Mouse (Mus musculus): ENCODE measurements around the gene Tmem270. TPM values are rescaled to one million over a fixed set of nuclear protein-coding genes. Genes with fewer than 3 reads are reported as not detected.
"Not testable (repeated sequence)": the region's sequence is repeated elsewhere in the genome, so short reads cannot be mapped to it uniquely, and the experiment has no call there.

The Tmem270 gene
- polyA plus RNA-seq, 1 experiment from 2014 or later: not detected

DNA sequence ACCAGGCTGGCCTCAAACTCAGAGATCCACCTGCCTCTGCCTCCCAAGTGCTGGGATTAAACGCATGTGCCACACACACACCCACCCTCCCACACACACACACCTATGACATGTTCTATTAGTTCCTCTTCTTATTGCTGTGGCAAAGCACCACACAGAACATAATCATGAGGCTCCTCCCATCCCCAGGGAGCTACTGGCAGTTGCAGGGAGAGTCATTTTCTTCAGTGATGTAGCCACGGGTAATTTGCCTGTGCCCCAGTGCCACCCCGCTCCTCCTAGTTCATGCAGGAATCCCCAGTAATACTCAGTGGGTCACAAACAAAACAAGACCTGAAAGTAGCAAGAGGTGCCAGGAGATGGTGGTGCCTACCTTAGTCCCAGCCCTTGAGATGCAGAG lies 28.1 kb upstream of the Tmem270 start:
- Histone ChIP-seq H3K9ac (replicated peaks; ENCODE audit: low read length) (no peak overlapping the region), H3K27ac (replicated peaks; ENCODE audit: low read depth, low read length) (no peak overlapping the region), H3K4me2 (ENCODE audit: low read depth, low read length) (no peak overlapping the region), H3K9me3 (replicated peaks; ENCODE audit: control insufficient read depth, low read length) (no peaks in the 10 kb centered on the region), H3K36me3 (replicated peaks; ENCODE audit: control insufficient read depth, insufficient read depth, low read depth, low read length) (no peaks in the 10 kb centered on the region), H3K4me1 (ENCODE audit: control insufficient read depth, insufficient read depth, low read length) (no peaks in the 10 kb centered on the region), H3K4me3 (ENCODE audit: low read depth, low read length) (no peak overlapping the region), H3K27me3 (ENCODE audit: control insufficient read depth, insufficient read depth, low read length) (no peaks in the 10 kb centered on the region)
- ATAC-seq (replicated peaks; ENCODE audit: insufficient number of reproducible peaks, low FRiP score, low TSS enrichment, low read depth) (no peak), DNase-seq (ENCODE audit: low spot score) (no peak)
- 89% methylated on average over 3 of the region's 3 CpGs for WGBS

DNA sequence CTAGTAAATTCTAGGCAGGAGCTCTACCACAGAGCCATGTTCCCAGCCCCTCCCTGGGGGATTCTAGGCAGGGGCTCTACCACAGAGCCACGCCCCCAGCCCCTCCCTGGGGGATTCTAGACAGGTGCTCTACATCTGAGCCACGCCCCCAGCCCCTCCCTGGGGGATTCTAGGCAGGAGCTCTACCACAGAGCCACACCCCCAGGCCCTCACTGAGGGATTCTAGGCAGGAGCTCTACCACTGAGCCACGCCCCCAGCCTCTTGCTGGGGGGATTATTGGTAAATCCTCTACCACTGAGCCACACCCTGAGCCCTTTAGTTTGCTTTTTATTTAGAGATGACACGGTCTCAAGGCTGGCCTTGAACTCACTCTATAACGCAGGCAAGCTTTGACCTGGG lies 27.2 kb upstream of the Tmem270 start:
- WGBS: 82% methylated on average over 5 of the region's 5 CpGs
- not testable (repeated sequence) for H3K27me3 ChIP-seq (ENCODE audit: control insufficient read depth, insufficient read depth, low read length); H3K9ac ChIP-seq (replicated peaks; ENCODE audit: low read length); H3K4me3 ChIP-seq (ENCODE audit: low read depth, low read length); H3K4me1 ChIP-seq (ENCODE audit: control insufficient read depth, insufficient read depth, low read length); H3K9me3 ChIP-seq (replicated peaks; ENCODE audit: control insufficient read depth, low read length); H3K36me3 ChIP-seq (replicated peaks; ENCODE audit: control insufficient read depth, insufficient read depth, low read depth, low read length); H3K4me2 ChIP-seq (ENCODE audit: low read depth, low read length); H3K27ac ChIP-seq (replicated peaks; ENCODE audit: low read depth, low read length); ATAC-seq (replicated peaks; ENCODE audit: insufficient number of reproducible peaks, low FRiP score, low TSS enrichment, low read depth); DNase-seq (ENCODE audit: low spot score)

DNA sequence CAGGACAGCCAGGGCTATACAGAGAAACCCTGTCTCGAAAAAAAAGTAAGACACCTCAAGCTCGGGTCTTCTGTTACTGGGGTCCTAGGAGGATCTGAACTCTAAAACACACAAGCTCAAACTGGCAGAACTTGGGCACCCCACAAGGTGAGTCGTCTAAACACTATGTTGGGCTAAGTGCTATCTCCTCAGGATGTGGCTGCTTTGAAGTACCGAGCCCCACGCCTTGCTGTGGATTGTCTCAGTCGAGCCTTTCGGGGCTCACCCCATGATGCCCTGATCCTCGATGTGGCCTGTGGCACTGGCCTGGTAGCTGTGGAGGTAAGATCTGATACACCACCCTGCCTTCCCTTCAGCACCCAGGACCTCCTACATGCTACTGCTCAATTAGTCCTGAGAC lies 26.7 kb upstream of the Tmem270 start:
- H3K4me1 ChIP-seq (ENCODE audit: control insufficient read depth, insufficient read depth, low read length): no peaks in the 10 kb centered on the region
- DNase-seq (ENCODE audit: low spot score) (no peak), ATAC-seq (replicated peaks; ENCODE audit: insufficient number of reproducible peaks, low FRiP score, low TSS enrichment, low read depth) (no peak)
- H3K4me3 ChIP-seq (ENCODE audit: low read depth, low read length): no peak overlapping the region
- no peaks in the 10 kb centered on the region for H3K27me3 ChIP-seq (ENCODE audit: control insufficient read depth, insufficient read depth, low read length)
- H3K27ac ChIP-seq (replicated peaks; ENCODE audit: low read depth, low read length): no peak overlapping the region
- 94% methylated on average over 8 of the region's 8 CpGs for WGBS
- no peak overlapping the region for H3K4me2 ChIP-seq (ENCODE audit: low read depth, low read length)
- H3K9ac ChIP-seq (replicated peaks; ENCODE audit: low read length): no peak overlapping the region
- H3K36me3 ChIP-seq (replicated peaks; ENCODE audit: control insufficient read depth, insufficient read depth, low read depth, low read length): no peaks in the 10 kb centered on the region
- no peaks in the 10 kb centered on the region for H3K9me3 ChIP-seq (replicated peaks; ENCODE audit: control insufficient read depth, low read length)

DNA sequence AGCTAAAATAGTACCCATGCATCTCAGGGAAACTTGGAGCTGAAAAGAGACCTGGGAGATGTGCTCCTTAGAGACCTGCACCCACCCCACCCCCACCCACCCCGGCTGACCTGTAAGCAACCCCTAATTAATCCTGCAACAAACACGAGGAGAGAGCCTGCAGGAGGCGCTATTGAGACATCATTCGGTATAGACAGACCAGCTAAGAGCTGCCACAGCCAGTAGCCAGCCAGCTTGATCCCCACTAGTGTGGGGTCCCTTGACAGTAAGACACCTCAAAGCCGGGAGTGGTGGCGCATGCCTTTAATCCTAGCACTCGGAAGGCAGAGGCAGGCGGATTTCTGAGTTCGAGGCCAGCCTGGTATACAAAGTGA lies 26.4 kb upstream of the Tmem270 start:
- ATAC-seq (replicated peaks; ENCODE audit: insufficient number of reproducible peaks, low FRiP score, low TSS enrichment, low read depth): no peak

DNA sequence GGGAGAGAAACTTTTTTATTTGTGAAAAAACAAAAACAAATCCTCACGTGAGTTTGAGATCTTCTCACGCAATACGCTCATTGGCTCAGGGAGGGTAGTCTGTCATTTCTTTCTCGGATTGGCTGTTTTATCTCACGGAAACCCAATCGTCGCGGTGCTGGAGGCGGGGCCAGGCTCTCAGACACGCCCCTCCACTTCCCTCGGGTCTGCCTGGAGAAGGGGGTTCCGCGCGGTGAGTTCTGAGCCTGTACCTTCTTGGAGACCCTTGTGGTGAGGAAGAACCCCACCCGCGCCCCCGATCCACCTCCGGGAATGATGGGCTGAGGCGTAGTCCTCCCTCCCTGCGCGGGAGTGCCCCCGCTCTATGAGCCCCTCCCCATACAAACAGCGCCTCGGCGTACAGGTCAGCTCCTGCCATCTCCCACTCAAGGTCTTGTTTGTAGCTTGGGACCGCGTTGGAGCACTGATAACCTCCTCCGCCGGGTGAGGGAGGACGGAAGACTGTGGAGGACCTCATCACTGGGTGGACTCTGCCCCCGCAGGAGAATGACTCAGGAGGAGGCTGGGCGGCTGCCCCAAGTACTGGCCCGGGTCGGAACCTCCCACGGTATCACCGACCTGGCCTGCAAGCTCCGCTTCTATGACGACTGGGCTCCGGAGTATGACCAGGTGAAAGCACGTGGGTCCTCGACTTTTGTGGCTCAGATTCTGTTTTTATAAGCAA lies 25.8 kb upstream of the Tmem270 start, which contains the start of gene Mettl27:
Gene Mettl27, plus strand, starts transcription at position 190 of the 724 bp plus-strand sequence.
- peak; percentile 87 for ATAC-seq (replicated peaks; ENCODE audit: insufficient number of reproducible peaks, low FRiP score, low TSS enrichment, low read depth)
- H3K27ac ChIP-seq (replicated peaks; ENCODE audit: low read depth, low read length): no peak within 1 kb of the TSS
- H3K9me3 ChIP-seq (replicated peaks; ENCODE audit: control insufficient read depth, low read length): no peaks in the 10 kb centered on the region
- H3K4me2 ChIP-seq (ENCODE audit: low read depth, low read length): peak within 1 kb of the TSS; percentile 88
- WGBS: under 1% methylated on average over 41 of the region's 41 CpGs
- peak within 1 kb of the TSS; percentile 74 for H3K4me3 ChIP-seq (ENCODE audit: low read depth, low read length)
- no peaks in the 10 kb centered on the region for H3K27me3 ChIP-seq (ENCODE audit: control insufficient read depth, insufficient read depth, low read length)
- DNase-seq (ENCODE audit: low spot score): peak; percentile 94
- H3K36me3 ChIP-seq (replicated peaks; ENCODE audit: control insufficient read depth, insufficient read depth, low read depth, low read length): no peaks in the 10 kb centered on the region
- peak within 1 kb of the TSS; percentile 78 for H3K9ac ChIP-seq (replicated peaks; ENCODE audit: low read length)
- no peaks in the 10 kb centered on the region for H3K4me1 ChIP-seq (ENCODE audit: control insufficient read depth, insufficient read depth, low read length)

More for the DNA sequence above, 26.4 kb upstream of the Tmem270 start:
- Histone ChIP-seq H3K4me3 (ENCODE audit: low read depth, low read length) (peak overlapping the region; percentile 74), H3K9me3 (replicated peaks; ENCODE audit: control insufficient read depth, low read length) (no peaks in the 10 kb centered on the region), H3K9ac (replicated peaks; ENCODE audit: low read length) (peak overlapping the region; percentile 78), H3K4me1 (ENCODE audit: control insufficient read depth, insufficient read depth, low read length) (no peaks in the 10 kb centered on the region), H3K4me2 (ENCODE audit: low read depth, low read length) (peak overlapping the region; percentile 88), H3K36me3 (replicated peaks; ENCODE audit: control insufficient read depth, insufficient read depth, low read depth, low read length) (no peaks in the 10 kb centered on the region), H3K27ac (replicated peaks; ENCODE audit: low read depth, low read length) (no peak overlapping the region), H3K27me3 (ENCODE audit: control insufficient read depth, insufficient read depth, low read length) (no peaks in the 10 kb centered on the region)
- DNase-seq (ENCODE audit: low spot score): peak; percentile 66
- WGBS: 47% methylated on average over 9 of the region's 9 CpGs

DNA sequence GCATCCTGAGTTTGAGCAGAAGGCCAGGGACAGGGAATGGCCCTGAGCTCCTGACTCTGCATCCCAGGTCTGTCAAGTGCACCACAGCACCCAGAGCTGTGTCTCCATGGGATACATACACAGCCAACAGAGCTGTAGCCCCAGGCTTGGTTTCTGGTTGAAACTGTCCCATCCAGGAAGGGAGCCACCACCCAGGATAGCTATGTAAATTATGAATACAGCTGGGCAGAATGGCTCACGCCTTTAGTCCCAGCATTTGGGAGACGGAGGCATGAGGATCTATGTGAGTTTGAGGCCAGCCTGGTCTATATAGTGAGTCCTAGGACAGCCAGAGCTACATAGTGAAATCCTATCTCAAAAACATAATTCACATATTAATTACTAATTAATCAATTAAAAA lies 23.5 kb upstream of the Tmem270 start:
- DNase-seq (ENCODE audit: low spot score) (no peak), ATAC-seq (replicated peaks; ENCODE audit: insufficient number of reproducible peaks, low FRiP score, low TSS enrichment, low read depth) (no peak)
- 91% methylated on average over 2 of the region's 2 CpGs for WGBS
- Histone ChIP-seq H3K4me3 (ENCODE audit: low read depth, low read length) (no peak overlapping the region), H3K27ac (replicated peaks; ENCODE audit: low read depth, low read length) (no peak overlapping the region), H3K9me3 (replicated peaks; ENCODE audit: control insufficient read depth, low read length) (no peaks in the 10 kb centered on the region), H3K9ac (replicated peaks; ENCODE audit: low read length) (no peak overlapping the region), H3K4me1 (ENCODE audit: control insufficient read depth, insufficient read depth, low read length) (no peaks in the 10 kb centered on the region), H3K27me3 (ENCODE audit: control insufficient read depth, insufficient read depth, low read length) (no peaks in the 10 kb centered on the region), H3K4me2 (ENCODE audit: low read depth, low read length) (no peak overlapping the region), H3K36me3 (replicated peaks; ENCODE audit: control insufficient read depth, insufficient read depth, low read depth, low read length) (no peaks in the 10 kb centered on the region)

DNA sequence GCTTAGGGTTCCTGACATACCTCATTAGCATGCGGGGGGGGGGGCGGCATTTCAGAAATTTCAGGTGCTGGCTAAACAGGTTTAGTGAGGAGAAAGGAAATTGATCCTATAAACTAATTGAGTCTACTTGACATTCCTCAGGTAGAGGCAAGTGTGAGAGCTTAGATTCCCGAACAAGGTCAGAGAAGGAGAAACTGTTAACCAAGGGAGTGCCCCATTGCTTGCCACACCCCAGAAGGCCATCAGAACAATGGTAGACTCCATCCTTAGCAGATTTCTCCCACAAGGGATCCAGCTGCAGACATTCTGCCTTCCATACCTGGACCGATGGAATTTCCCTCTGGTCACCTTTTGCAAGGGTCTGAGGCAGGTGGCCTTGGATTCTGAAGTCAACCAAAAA lies 20.2 kb upstream of the Tmem270 start:
- ATAC-seq (replicated peaks; ENCODE audit: insufficient number of reproducible peaks, low FRiP score, low TSS enrichment, low read depth) (no peak), DNase-seq (ENCODE audit: low spot score) (no peak)
- no peak overlapping the region for H3K4me3 ChIP-seq (ENCODE audit: low read depth, low read length)
- H3K4me2 ChIP-seq (ENCODE audit: low read depth, low read length): no peak overlapping the region
- WGBS: 82% methylated on average over 4 of the region's 4 CpGs
- no peak overlapping the region for H3K9ac ChIP-seq (replicated peaks; ENCODE audit: low read length)
- no peaks in the 10 kb centered on the region for H3K9me3 ChIP-seq (replicated peaks; ENCODE audit: control insufficient read depth, low read length)
- H3K36me3 ChIP-seq (replicated peaks; ENCODE audit: control insufficient read depth, insufficient read depth, low read depth, low read length): no peaks in the 10 kb centered on the region
- no peaks in the 10 kb centered on the region for H3K27me3 ChIP-seq (ENCODE audit: control insufficient read depth, insufficient read depth, low read length)
- no peak overlapping the region for H3K27ac ChIP-seq (replicated peaks; ENCODE audit: low read depth, low read length)
- no peaks in the 10 kb centered on the region for H3K4me1 ChIP-seq (ENCODE audit: control insufficient read depth, insufficient read depth, low read length)

DNA sequence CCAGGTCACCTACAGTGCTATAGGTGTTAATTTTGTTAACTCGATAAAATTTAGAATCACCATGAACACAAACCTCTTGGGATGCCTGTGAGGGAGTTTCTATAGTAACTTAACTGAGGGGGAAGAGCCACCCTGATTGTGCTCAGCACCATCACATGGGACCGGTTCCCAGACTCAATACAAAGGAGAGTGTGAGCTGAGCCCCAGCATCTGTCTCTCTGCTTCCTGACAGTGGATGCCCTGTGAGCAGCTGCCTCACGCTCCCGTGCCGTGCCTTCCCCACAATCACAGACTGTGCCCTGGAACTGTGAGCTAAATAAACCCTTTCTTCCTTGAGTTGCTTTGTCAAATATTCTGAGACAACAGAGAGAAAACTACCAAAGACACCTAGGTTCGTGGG lies 16.6 kb upstream of the Tmem270 start:
- Histone ChIP-seq H3K9ac (replicated peaks; ENCODE audit: low read length) (no peak overlapping the region), H3K27me3 (ENCODE audit: control insufficient read depth, insufficient read depth, low read length) (no peaks in the 10 kb centered on the region), H3K9me3 (replicated peaks; ENCODE audit: control insufficient read depth, low read length) (no peaks in the 10 kb centered on the region), H3K36me3 (replicated peaks; ENCODE audit: control insufficient read depth, insufficient read depth, low read depth, low read length) (no peaks in the 10 kb centered on the region), H3K4me2 (ENCODE audit: low read depth, low read length) (no peak overlapping the region), H3K27ac (replicated peaks; ENCODE audit: low read depth, low read length) (no peak overlapping the region), H3K4me1 (ENCODE audit: control insufficient read depth, insufficient read depth, low read length) (no peaks in the 10 kb centered on the region), H3K4me3 (ENCODE audit: low read depth, low read length) (no peak overlapping the region)
- DNase-seq (ENCODE audit: low spot score) (no peak), ATAC-seq (replicated peaks; ENCODE audit: insufficient number of reproducible peaks, low FRiP score, low TSS enrichment, low read depth) (no peak)
- WGBS: 70% methylated on average over 6 of the region's 6 CpGs
